Mouse (Mus musculus) kidney, adult 2 months (tissue): ENCODE data around the gene Spop. TPM values are rescaled to one million over a fixed set of nuclear protein-coding genes. Genes with fewer than 3 reads are reported as not detected.

Experiments
- DNase-seq: peaks from one replicate; pipeline ENCODE4 v3.0.0; 2021
- H3K27ac ChIP-seq: fragments of 200-500 bp; 2 replicates; pipeline ENCODE4 v1.5.1; 2012; ENCODE audit warnings: low read depth, low read length, control low read depth, inconsistent platforms; ENCODE audit not compliant: insufficient read depth
- H3K27me3 ChIP-seq: fragments of 200-500 bp; replicated peaks from 2 replicates; pipeline ENCODE4 v1.6.1; 2012; ENCODE audit warnings: mild to moderate bottlenecking, moderate library complexity, low read length, inconsistent platforms; ENCODE audit not compliant: control insufficient read depth, insufficient read depth
- H3K36me3 ChIP-seq: fragments of 200-500 bp; 2 replicates; pipeline ENCODE4 v1.6.1; 2012; ENCODE audit warnings: mild to moderate bottlenecking, moderate library complexity, low read length, inconsistent platforms; ENCODE audit not compliant: control insufficient read depth, insufficient read depth
- H3K4me1 ChIP-seq: fragments of 200-500 bp; 2 replicates; pipeline ENCODE4 v1.6.1; 2011; ENCODE audit warnings: low read length; ENCODE audit not compliant: control insufficient read depth, insufficient read depth
- H3K4me3 ChIP-seq: fragments of 200-500 bp; 2 replicates; pipeline ENCODE4 v1.5.1; 2011; ENCODE audit warnings: mild to moderate bottlenecking, low read depth, low read length, control low read depth; ENCODE audit not compliant: insufficient read depth
- CTCF ChIP-seq: fragments of 200-500 bp; conservative IDR thresholded peaks from 2 replicates; pipeline ENCODE4 v1.5.1; 2011; ENCODE audit warnings: low read depth, mild to moderate bottlenecking, control low read depth, low read length, moderate library complexity, mixed read lengths; ENCODE audit not compliant: insufficient read depth, insufficient read length
- POLR2A ChIP-seq: fragments of 200-500 bp; IDR thresholded peaks from one replicate; pipeline ENCODE4 v1.6.1; 2011; ENCODE audit warnings: low read depth, low read length, control low read depth
- WGBS: fragments of 180-500 bp; shearing (Covaris S2); methylation state at CpG from one replicate; pipeline ENCODE4 v1.1.7; 2018; 5-methylcytosine and 5-hydroxymethylcytosine counted together
- polyA plus RNA-seq: library from polyadenylated mRNA; depleted of rRNA; stranded (reverse); fragments of >200 nt; gene quantifications from 2 replicates; pipeline ENCODE4 v1.2.3, GENCODE M21; 2012

Spop gene
- polyA plus RNA-seq, 1 experiment = 66.4 TPM

DNA sequence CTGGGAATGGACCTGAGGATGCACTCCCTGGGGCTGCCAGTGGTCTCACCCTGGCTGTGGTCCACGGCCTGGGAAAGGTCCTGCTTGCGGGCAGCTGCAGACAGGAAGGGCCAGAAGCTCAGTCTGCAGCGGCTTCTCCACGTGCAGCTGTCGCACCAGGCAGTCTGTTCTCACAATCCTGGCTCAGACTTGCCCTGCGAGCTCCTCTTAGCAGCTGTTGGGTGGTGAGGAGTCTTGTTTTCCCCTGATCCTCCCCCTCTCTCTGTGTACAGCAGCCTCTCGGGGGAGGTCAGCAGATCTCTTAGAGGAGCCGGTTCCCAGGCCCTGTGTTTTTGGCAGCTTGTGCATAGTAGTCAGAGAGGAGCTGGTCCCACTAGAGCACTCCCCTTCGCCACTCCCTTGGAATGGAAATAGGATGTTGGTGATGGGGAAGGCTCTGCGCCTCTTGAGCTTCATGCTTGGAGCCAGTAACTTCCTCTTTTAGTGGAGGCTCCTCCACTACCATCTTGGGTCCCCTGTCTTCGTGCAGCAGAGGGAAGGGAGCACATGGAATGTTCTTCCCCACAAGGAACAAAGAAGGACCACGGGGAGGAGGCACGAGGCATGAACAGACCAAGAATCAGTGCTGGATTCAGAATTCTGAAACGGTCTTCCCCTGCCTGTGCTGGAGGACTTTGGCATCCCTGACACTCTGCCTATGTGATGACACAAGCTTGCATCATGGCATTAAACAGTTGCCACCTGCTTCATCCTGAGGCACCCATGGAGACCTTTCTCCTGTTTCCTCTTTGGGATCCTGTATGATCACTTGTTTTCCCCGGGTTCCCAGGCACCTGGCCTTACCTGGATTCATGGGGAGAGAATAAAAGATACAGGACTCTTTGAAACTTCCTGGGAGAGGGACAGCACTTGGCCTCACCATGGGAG lies 43.7 kb upstream of the Spop start:
- peaks cover 10% of the 10 kb centered on the region for H3K4me1 ChIP-seq
- no peaks in the 10 kb centered on the region for H3K36me3 ChIP-seq
- peak; percentile 37 for DNase-seq
- TF ChIP-seq CTCF = no peak
- TF ChIP-seq POLR2A = no peak
- H3K4me3 ChIP-seq = no peak overlapping the region
- WGBS = 58% methylated on average over 15 of the region's 15 CpGs
- peak overlapping the region; percentile 47 for H3K27ac ChIP-seq
- no peaks in the 10 kb centered on the region for H3K27me3 ChIP-seq

DNA sequence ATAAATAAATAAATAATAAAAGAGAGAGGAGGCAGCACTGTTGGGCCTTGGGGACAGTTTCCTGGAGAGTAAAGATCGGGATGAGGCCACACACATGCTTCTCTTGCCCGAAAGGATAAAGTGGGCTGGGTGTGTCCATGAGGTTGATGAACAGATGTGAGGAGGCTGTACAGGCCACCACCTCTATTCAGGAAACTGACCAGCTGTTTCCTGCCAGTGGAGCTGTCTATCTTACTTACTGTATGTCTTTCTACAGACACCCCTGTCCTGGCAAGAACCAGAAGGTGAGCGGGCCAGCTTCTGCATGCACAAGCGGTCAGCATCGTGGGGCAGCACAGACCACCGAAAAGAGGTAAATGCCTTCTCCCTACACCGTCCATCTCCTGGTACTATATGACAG lies 42.7 kb upstream of the Spop start:
- no peaks in the 10 kb centered on the region for H3K27me3 ChIP-seq
- no peak overlapping the region for H3K4me3 ChIP-seq
- 92% methylated on average over 7 of the region's 7 CpGs for WGBS
- H3K36me3 ChIP-seq = no peaks in the 10 kb centered on the region
- no peak for DNase-seq
- no peak overlapping the region for H3K27ac ChIP-seq
- TF ChIP-seq CTCF (no peak), POLR2A (no peak)
- H3K4me1 ChIP-seq = 0 out of 2 replicates have a peak, but pooled peaks cover 2% of the 10 kb centered on the region

DNA sequence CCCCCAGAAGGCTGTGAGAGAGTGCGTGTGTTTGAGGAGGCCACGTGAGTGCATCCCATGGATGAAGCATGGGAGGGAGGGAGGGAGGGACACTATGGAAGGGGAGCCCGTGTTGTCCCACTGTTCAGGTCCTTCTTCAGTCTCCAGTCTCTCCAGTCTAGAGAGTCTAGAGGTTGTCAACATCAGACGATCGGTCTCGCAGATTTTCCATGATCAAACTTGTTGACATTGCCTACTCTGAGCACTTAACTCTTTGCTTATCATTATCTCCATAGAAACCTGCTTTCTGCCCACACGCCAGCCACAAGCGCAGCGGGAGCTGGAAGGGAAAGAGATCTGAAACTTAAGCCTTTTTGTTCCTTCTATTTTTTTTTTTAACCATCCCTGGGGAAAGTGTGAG lies 35.0 kb upstream of the Spop start:
- no peaks in the 10 kb centered on the region for H3K27me3 ChIP-seq
- TF ChIP-seq POLR2A (no peak), CTCF (no peak)
- no peak overlapping the region for H3K4me3 ChIP-seq
- no peak for DNase-seq
- no peaks in the 10 kb centered on the region for H3K4me1 ChIP-seq
- WGBS = 83% methylated on average over 9 of the region's 9 CpGs
- peaks cover 2% of the 10 kb centered on the region; the same call in 1 of the 2 replicates for H3K36me3 ChIP-seq
- H3K27ac ChIP-seq = no peak overlapping the region

DNA sequence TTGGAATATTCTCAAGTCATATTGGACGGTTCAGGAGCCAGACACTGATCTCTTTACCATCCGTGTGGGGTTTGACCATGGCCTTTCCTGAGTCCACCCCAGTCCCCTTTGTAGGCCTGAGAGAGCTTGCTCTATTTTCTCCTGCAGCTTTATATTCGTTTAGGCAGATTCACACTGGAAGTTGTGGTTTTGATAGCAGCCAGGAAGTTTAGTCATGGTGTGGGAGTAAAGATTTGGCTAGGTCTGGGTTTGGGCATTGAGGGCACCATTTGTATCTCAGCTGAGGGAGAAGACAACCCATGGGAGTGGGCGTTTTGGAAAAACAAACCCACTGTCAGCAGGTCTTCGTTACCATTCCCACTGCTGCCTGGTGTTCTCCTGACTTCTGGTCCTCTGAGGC lies 34.3 kb upstream of the Spop start:
- DNase-seq = no peak
- WGBS = 74% methylated on average over 5 of the region's 5 CpGs
- TF ChIP-seq CTCF = no peak
- TF ChIP-seq POLR2A = no peak

DNA sequence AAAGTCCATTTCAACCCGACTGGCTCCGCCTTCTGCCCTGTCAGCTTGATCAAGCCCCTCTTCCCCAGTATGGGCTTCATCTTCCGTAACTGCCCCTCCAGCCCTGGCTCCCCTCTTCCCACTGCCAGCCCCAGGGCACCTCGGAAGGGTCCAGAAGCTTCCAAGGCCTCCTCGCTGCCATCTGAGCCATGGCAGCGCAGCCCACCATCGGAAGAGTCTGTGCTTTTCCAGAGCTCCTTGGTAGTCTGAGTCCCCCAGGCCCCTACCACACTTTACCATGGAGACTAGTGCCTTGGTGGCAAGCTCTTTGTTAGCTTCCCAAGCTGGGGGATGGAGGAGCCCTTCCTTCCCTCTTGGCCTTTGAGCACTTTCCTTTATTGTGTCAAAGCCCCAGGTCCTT lies 33.2 kb upstream of the Spop start:
- no peaks in the 10 kb centered on the region for H3K4me1 ChIP-seq
- H3K4me3 ChIP-seq = no peak overlapping the region
- no peak overlapping the region for H3K27ac ChIP-seq
- H3K27me3 ChIP-seq = no peaks in the 10 kb centered on the region
- DNase-seq = no peak
- H3K36me3 ChIP-seq = peaks cover 2% of the 10 kb centered on the region; the same call in 1 of the 2 replicates
- TF ChIP-seq POLR2A (no peak), CTCF (no peak)
- 92% methylated on average over 7 of the region's 7 CpGs for WGBS

More for the DNA sequence above, 34.3 kb upstream of the Spop start:
- Histone ChIP-seq H3K27ac (no peak overlapping the region), H3K27me3 (no peaks in the 10 kb centered on the region), H3K36me3 (peaks cover 2% of the 10 kb centered on the region; the same call in 1 of the 2 replicates), H3K4me1 (no peaks in the 10 kb centered on the region), H3K4me3 (no peak overlapping the region)

DNA sequence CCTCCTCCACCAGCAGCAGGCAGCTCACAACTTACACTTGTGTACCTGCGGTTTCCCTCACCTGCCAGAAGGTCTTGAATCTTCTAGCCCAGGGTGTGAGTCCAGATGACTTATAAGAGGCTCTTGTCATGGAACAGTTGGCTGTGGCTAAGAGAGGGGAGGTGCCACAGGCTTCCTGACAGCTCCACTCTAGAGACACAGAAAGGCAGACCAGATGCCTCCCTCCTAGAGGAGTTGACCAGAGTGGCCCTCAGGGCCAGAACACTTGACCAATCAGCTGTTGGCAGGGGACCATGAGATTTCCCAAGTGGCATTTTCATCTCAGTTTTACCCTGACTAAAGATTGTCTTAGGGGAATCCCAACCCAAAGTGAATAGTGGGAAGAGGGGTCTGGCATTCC lies 32.7 kb upstream of the Spop start:
- Histone ChIP-seq H3K27ac (no peak overlapping the region), H3K4me3 (no peak overlapping the region), H3K27me3 (no peaks in the 10 kb centered on the region), H3K4me1 (no peaks in the 10 kb centered on the region), H3K36me3 (peaks cover 2% of the 10 kb centered on the region; the same call in 1 of the 2 replicates)
- DNase-seq = no peak
- WGBS = 100% methylated on average over 1 of the region's 1 CpGs
- TF ChIP-seq CTCF (no peak), POLR2A (no peak)

DNA sequence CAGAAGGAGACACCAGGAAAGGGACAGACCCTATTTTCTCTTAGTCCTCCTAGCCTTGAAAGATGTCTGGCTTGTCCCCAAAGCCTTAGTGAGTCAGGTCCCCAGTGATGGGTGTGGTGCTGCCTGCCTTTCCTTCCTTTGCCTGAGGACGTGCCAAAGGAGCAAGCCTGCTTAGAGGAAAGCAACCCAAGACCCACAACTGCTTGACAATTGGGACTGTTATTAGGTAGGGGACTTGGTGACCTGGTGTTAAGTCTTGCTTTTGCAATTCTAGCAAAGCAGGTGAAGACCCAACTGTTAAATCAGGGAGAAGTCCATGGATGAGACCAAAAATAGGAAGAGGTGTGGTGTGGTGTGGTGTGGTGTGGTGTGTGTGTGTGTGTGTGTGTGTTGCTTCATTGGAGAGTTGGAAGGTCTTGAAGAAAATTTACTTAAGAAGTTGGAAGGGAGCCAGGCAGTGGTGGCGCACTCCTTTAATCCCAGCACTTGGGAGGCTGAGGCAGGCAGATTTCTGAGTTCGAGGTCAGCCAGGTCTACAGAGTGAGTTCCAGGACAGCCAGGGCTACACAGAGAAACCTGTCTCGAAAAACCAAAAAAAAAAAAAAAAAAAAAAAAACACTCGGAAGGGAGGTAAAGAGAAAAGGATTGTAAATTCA lies 30.4 kb upstream of the Spop start:
- DNase-seq = peak; percentile 55
- H3K4me3 ChIP-seq = no peak overlapping the region
- no peaks in the 10 kb centered on the region for H3K4me1 ChIP-seq
- H3K27ac ChIP-seq = peak overlapping the region; percentile 54
- H3K36me3 ChIP-seq = no peaks in the 10 kb centered on the region; the same call in 1 of the 2 replicates
- 76% methylated on average over 5 of the region's 5 CpGs for WGBS
- no peaks in the 10 kb centered on the region for H3K27me3 ChIP-seq
- TF ChIP-seq POLR2A (no peak), CTCF (no peak)
